Mouse (Mus musculus) embryonic fibroblast, embryonic 13.5 days (primary cell): Measurements from ENCODE around the gene Spns2.

Experiments
- CTCF ChIP-seq: IDR thresholded peaks from 2 replicates; pipeline ENCODE4 v1.5.1; 2011; ENCODE audit warnings: mild to moderate bottlenecking, control low read depth, low read length, moderate library complexity, borderline replicate concordance; ENCODE audit not compliant: insufficient read depth
- POLR2A ChIP-seq: IDR thresholded peaks from 2 replicates; pipeline ENCODE4 v1.6.1; 2011; ENCODE audit warnings: low read depth, mild to moderate bottlenecking, control low read depth, low read length, moderate library complexity

DNA sequence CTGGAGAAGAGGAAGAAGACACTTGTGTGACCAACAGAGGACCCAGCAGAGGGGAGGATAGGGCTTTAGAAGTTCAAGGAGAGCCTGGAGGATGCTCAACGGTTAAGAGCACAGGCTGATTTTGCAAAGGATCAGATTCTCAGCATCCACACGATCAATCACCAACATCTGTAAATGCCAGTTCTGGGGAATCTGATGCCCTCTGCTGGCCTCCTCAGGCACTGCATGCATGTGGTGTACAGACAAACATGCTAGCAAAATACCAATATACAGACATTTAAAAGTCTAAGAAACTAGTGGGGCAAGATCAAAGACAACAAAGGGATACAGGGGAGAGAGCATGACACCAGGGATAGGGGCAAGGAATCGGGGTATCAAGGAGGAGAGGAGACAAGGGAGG is 45.8 kb upstream of the Spns2 start:
- TF ChIP-seq CTCF, result 0 out of 2 replicates have a peak, but pooled peaks have one; percentile 1
- no peak for TF ChIP-seq POLR2A
